In genomic region chr15:8443168-8443925, GRCm38 (mm10) we compare ENCODE assay signal across 8 mouse cellular contexts. TPM values are rescaled to one million over a fixed set of nuclear protein-coding genes. Genes with fewer than 3 reads are reported as not detected.
DNase-seq lines count a peak whose midpoint lies in the region; ATAC-seq and TF ChIP-seq lines count a peak whose summit lies in the region.

No protein-coding gene starts in this region.

- H3K9me3 ChIP-seq in intestine, postnatal 0 days (ENCODE audit: control insufficient read depth), result no peaks in the 10 kb centered on the region
- H3K9me3 ChIP-seq in limb, embryonic 13.5 days, result no peaks in the 10 kb centered on the region
- H3K9me3 ChIP-seq in midbrain, embryonic 14.5 days (ENCODE audit: control insufficient read depth, low read length), result no peaks in the 10 kb centered on the region

- no peak for TF ChIP-seq POLR2A in spleen, adult 2 months (IDR thresholded peaks at IDR 0.05; ENCODE audit: low read depth, low read length)

- H3K4me1 ChIP-seq in intestine, postnatal 0 days (replicated peaks; ENCODE audit: control insufficient read depth, insufficient read depth, low read length), result no peaks in the 10 kb centered on the region; the same call in 1 of the 2 replicates
- H3K4me1 ChIP-seq in limb, embryonic 13.5 days, result peaks cover 23% of the 10 kb centered on the region
- peaks cover 27% of the 10 kb centered on the region for H3K4me1 ChIP-seq in midbrain, embryonic 14.5 days (ENCODE audit: control insufficient read depth, insufficient read depth, low read length)
- H3K4me1 ChIP-seq in spleen, adult 2 months (ENCODE audit: control insufficient read depth, insufficient read depth, insufficient read length), result peaks cover 3% of the 10 kb centered on the region; the same call in 1 of the 2 replicates

- peak overlapping the region; percentile 85 for H3K4me2 ChIP-seq in intestine, postnatal 0 days (replicated peaks; ENCODE audit: low read depth)
- H3K4me2 ChIP-seq in limb, embryonic 13.5 days (replicated peaks), result peak overlapping the region; percentile 88
- peak overlapping the region; percentile 88 for H3K4me2 ChIP-seq in midbrain, embryonic 14.5 days (ENCODE audit: low read length)

- peak overlapping the region; percentile 82 for H3K4me3 ChIP-seq in intestine, postnatal 0 days (ENCODE audit: low read depth, low read length)
- peak overlapping the region; percentile 96 for H3K4me3 ChIP-seq in limb, embryonic 13.5 days
- peak overlapping the region; percentile 97 for H3K4me3 ChIP-seq in midbrain, embryonic 14.5 days (replicated peaks; ENCODE audit: low read depth, low read length)
- peak overlapping the region; percentile 88 for H3K4me3 ChIP-seq in spleen, adult 2 months (ENCODE audit: extremely low read depth, insufficient read depth, insufficient read length)

- H3K27me3 ChIP-seq in intestine, postnatal 0 days (replicated peaks; ENCODE audit: control insufficient read depth, insufficient read depth, low read length), result no peaks in the 10 kb centered on the region
- no peaks in the 10 kb centered on the region for H3K27me3 ChIP-seq in limb, embryonic 13.5 days
- no peaks in the 10 kb centered on the region for H3K27me3 ChIP-seq in midbrain, embryonic 14.5 days (ENCODE audit: control insufficient read depth, insufficient read depth, low read length)
- H3K27me3 ChIP-seq in spleen, adult 2 months (ENCODE audit: control insufficient read depth, insufficient read depth, low read length), result no peaks in the 10 kb centered on the region

- under 1% methylated on average over 38 of the region's 40 CpGs for WGBS in intestine, postnatal 0 days
- WGBS in limb, embryonic 13.5 days, result under 1% methylated on average over 40 of the region's 40 CpGs
- under 1% methylated on average over 40 of the region's 40 CpGs for WGBS in midbrain, embryonic 14.5 days
- 1% methylated on average over 37 of the region's 40 CpGs for WGBS in spleen, adult 2 months

- ATAC-seq in granulocyte monocyte progenitor cell, adult 5-6 weeks (replicated peaks; ENCODE audit: poor library complexity, severe bottlenecking), result peak; percentile 25
- ATAC-seq in intestine, postnatal 0 days, result peak; percentile 39
- peak; percentile 38 for ATAC-seq in limb, embryonic 13.5 days (ENCODE audit: low FRiP score, low read depth)
- peak; percentile 55 for ATAC-seq in midbrain, embryonic 14.5 days (ENCODE audit: low FRiP score, low TSS enrichment)

- peak overlapping the region; percentile 99 for H3K9ac ChIP-seq in intestine, postnatal 0 days (ENCODE audit: low read depth, low read length)
- peak overlapping the region; percentile 100 for H3K9ac ChIP-seq in limb, embryonic 13.5 days
- peak overlapping the region; percentile 97 for H3K9ac ChIP-seq in midbrain, embryonic 14.5 days (replicated peaks; ENCODE audit: low read length)

- no peaks in the 10 kb centered on the region for H3K36me3 ChIP-seq in intestine, postnatal 0 days (ENCODE audit: control insufficient read depth, insufficient read depth)
- H3K36me3 ChIP-seq in limb, embryonic 13.5 days, result no peaks in the 10 kb centered on the region
- H3K36me3 ChIP-seq in midbrain, embryonic 14.5 days (ENCODE audit: control insufficient read depth, insufficient read depth, low read length), result no peaks in the 10 kb centered on the region
- H3K36me3 ChIP-seq in spleen, adult 2 months (ENCODE audit: control insufficient read depth, insufficient read depth, low read length), result no peaks in the 10 kb centered on the region

- peak overlapping the region; percentile 100 for H3K27ac ChIP-seq in intestine, postnatal 0 days (ENCODE audit: low read depth, low read length)
- H3K27ac ChIP-seq in limb, embryonic 13.5 days, result peak overlapping the region; percentile 99
- H3K27ac ChIP-seq in midbrain, embryonic 14.5 days (replicated peaks; ENCODE audit: low read depth, low read length), result peak overlapping the region; percentile 98
- peak overlapping the region; percentile 100 for H3K27ac ChIP-seq in spleen, adult 2 months (ENCODE audit: insufficient read depth, low read length)

- TF ChIP-seq CTCF in intestine, postnatal 0 days (IDR thresholded peaks at IDR 0.05; ENCODE audit: low read depth), result no peak
- no peak for TF ChIP-seq CTCF in spleen, adult 2 months (IDR thresholded peaks at IDR 0.05; ENCODE audit: extremely low read depth, insufficient read depth, insufficient read length, insufficient replicate concordance)

- DNase-seq in 3134 (ENCODE audit: extremely low read depth, insufficient read length, low spot score), result peak; percentile 73
- peak; percentile 60 for DNase-seq in adrenal gland, adult 8-10 months
- DNase-seq in embryo, embryonic 9.5 days (ENCODE audit: extremely low spot score), result peak; percentile 66
- DNase-seq in midbrain, embryonic 14.5 days, result peak; percentile 81
- DNase-seq in spleen, adult 2 months (ENCODE audit: low read depth in 1 of 2, low spot score in 2 of 2), result peak; percentile 51 to 63

RNA-seq across cellular contexts. Expression of gene Nipbl, which starts 0.9 kb away (rescaled TPM):
- total RNA-seq in adrenal gland, adult 8-10 months (2022), result 10 to 100 TPM; 41.1 to 57.1 (median 52.9) TPM
- total RNA-seq in granulocyte monocyte progenitor cell, adult 5-6 weeks (2014; fragmentation: Nextera tagmentation), result 55.1 and 55.8 TPM in 2 replicates
- 46.2 and 52.3 TPM in 2 replicates for total RNA-seq in granulocyte monocyte progenitor cell, adult 5-6 weeks (2017)
- polyA plus RNA-seq in intestine, postnatal 0 days (2015; fragmentation: Nextera tagmentation; extraction: Ambion mirVana), result 9.3 and 11.6 TPM in 2 replicates
- polyA plus RNA-seq in limb, embryonic 13.5 days (2015; fragmentation: Nextera tagmentation; extraction: Ambion mirVana), result 20.8 and 21.0 TPM in 2 replicates
- polyA plus RNA-seq in midbrain, embryonic 14.5 days (2014; fragmentation: Nextera tagmentation; extraction: Ambion mirVana), result 18.9 and 23.3 TPM in 2 replicates
- 4.6 and 5.0 TPM in 2 replicates for polyA plus RNA-seq in spleen, adult 2 months (2012; rRNA removed)

Comparison
In these comparisons a context has a peak if more than half of its experiments do, and no peak if none do; other contexts are left out.
1. Peak in every context shown above with its lines: DNase-seq, ATAC-seq, H3K4me3 ChIP-seq and H3K27ac ChIP-seq.